Mouse (Mus musculus) urinary bladder, postnatal 10 days (tissue): ENCODE results near the gene Adcy5.

Experiments used
- DNase-seq: peaks from one replicate; pipeline ENCODE4 v3.0.0; 2022; ENCODE audit warnings: low spot score

Gene Adcy5

DNA sequence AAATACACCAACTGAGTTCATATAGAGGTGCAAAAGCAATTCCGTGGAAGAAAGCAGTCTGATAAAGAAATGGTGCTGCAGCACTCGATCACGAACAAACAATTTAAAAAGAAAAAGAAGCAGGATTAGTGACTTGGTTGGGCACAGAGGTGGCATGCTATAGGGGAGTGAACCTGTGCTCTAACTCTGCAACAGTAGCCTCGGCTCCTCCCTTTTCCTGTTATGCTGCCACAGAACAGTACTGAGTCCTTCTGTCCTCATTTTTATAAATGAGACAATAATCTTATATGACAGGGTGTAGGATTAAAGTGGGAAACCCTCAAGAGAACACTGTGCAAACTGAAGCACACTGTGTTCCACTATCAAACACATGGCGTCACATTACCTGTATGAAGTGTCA, 162.8 kb downstream of the Adcy5 start:
- DNase-seq, result no peak

DNA sequence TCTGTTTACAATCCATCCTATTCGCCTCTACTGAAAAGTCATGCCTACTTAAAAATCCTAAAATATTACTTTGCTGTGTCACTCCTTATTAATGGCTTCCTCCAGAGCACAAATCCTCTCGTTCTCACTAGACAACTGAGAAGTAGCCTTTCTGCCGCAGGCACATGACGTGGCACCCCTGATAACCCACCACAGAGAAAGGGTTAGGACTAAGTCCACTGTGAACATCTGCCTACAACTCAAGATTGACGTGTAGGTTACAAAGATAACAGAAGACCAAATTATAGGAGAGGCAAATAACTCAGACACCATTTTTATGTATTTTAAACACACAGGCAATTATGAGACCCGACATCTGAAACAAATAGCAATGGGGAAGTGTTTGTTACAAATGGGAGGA, 163.7 kb downstream of the Adcy5 start:
- no peak for DNase-seq

DNA sequence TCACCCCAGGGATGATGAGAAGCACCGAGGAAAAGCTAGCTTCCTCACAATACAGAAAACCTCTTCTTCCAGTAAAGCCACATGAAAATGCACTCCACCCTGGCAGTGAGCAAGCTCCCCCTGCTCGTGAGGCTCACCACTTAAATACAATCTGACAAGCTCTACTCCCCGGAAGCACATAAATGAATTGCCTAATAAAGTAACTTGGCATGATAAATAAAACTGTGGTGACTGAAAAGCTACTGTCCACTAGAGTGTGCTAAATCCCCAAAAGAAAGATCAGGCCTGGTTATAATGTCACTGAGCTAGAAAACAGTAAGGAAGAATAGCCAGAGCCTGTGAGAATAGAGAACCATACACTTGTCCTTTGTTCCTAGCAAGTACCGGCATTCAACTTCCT, 164.7 kb downstream of the Adcy5 start:
- no peak for DNase-seq

DNA sequence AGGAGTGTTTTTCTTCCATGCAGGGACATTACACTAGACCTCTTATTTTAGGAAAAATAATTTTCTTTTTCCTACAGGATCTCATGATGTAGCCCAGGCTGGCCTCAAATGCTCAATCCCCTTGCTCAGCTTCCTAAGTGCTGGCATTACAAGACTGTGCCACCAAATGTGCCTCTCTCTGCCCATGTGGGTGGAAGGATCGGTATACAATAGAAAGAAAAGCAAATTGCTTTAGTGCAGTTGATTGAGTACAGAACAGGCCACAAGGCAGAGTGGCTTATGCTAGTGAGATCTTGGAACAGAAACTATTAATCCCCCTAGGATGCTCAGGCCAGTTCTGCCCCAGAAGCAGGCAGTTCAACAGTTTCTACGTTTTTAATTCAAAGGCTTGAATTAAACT, 165.1 kb downstream of the Adcy5 start:
- DNase-seq, result no peak

DNA sequence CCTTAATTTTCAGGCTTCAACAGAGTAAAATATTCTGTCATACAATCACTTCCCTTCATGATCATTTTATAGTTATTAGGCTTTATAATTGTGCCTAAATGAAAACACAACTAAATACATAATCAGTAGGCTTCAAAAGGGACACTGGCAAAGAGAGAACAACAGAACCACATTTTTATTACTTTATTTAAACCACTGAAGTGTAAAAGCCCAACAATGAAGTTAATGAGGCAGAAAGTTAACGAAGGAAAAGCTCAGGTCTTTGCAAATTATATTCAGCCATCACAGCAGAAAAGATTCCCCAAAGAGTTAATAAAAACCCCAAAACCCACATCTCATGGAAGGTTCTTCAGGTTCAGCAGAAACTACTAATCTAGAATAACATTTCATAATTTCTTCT, 175.8 kb downstream of the Adcy5 start:
- no peak for DNase-seq
